Mouse (Mus musculus) ES-Bruce4 (cell line): ENCODE data around the gene Hinfp. TPM values are rescaled to one million over a fixed set of nuclear protein-coding genes. Genes with fewer than 3 reads are reported as not detected.
"Not testable (repeated sequence)": the region's sequence is repeated elsewhere in the genome, so short reads cannot be mapped to it uniquely, and the experiment has no call there.

Source experiments
- H3K27ac ChIP-seq: 2 replicates; pipeline ENCODE4 v1.5.1; 2012; ENCODE audit warnings: low read length, inconsistent platforms; ENCODE audit not compliant: insufficient read depth
- H3K27me3 ChIP-seq: 2 replicates; pipeline ENCODE4 v1.6.1; 2012; ENCODE audit warnings: mild to moderate bottlenecking, low read length, inconsistent platforms; ENCODE audit not compliant: control insufficient read depth, poor library complexity, insufficient read depth, severe bottlenecking
- H3K36me3 ChIP-seq: 2 replicates; pipeline ENCODE4 v1.6.1; 2012; ENCODE audit warnings: inconsistent platforms, mild to moderate bottlenecking, low read length, moderate library complexity; ENCODE audit not compliant: control insufficient read depth, poor library complexity, insufficient read depth, severe bottlenecking
- H3K4me1 ChIP-seq: one replicate; pipeline ENCODE4 v1.8.1; 2011; ENCODE audit warnings: low read length; ENCODE audit not compliant: control insufficient read depth, insufficient read depth
- H3K4me3 ChIP-seq: 2 replicates; pipeline ENCODE4 v1.5.1; 2011; ENCODE audit warnings: low read depth, mild to moderate bottlenecking, low read length
- H3K9ac ChIP-seq: 2 replicates; pipeline ENCODE4 v1.6.1; 2012; ENCODE audit warnings: low read depth, mild to moderate bottlenecking, inconsistent platforms; ENCODE audit not compliant: poor library complexity, severe bottlenecking
- H3K9me3 ChIP-seq: replicated peaks from 2 replicates; pipeline ENCODE4 v1.6.1; 2012; ENCODE audit warnings: mild to moderate bottlenecking, low read length, inconsistent platforms; ENCODE audit not compliant: control insufficient read depth, poor library complexity, insufficient read depth, severe bottlenecking
- CTCF ChIP-seq: IDR thresholded peaks from one replicate; pipeline ENCODE4 v1.8.1; 2011; ENCODE audit warnings: low read depth, low read length
- EP300 ChIP-seq: IDR thresholded peaks from 2 replicates; pipeline ENCODE4 v1.6.1; 2011; ENCODE audit warnings: low read depth, low read length; ENCODE audit not compliant: insufficient read depth
- POLR2A ChIP-seq: IDR thresholded peaks from one replicate; pipeline ENCODE4 v1.8.1; 2011; ENCODE audit warnings: low read length; ENCODE audit not compliant: insufficient read depth
- polyA plus RNA-seq: library from polyadenylated mRNA; stranded (reverse); fragments of >200 nt; gene quantifications from 2 replicates; pipeline ENCODE4 v1.2.4, GENCODE M21; 2011; ENCODE audit warnings: low read depth; ENCODE audit not compliant: missing spikeins, insufficient read depth, insufficient read length

Hinfp gene
- polyA plus RNA-seq, 1 experiment: 27.8 TPM

DNA sequence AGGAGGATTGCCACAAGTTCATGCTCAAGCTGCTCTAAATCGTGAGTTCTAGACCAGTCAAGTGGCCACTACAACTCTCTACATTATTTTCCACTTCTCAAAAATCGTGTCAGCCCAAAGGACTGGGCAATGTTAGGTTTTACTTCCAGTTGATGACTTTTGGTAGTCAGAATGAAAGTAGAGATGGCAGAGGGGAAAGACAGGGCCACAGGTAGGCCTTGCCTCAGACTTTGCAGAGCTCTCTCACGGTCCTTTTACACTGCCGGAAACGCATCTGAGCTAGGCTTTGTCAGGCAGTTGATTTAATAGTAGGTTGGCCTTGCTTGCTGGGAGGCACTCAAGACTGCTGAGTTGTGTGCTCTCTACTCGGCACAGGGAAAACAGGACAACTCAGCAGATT, 18.7 kb upstream of the Hinfp start:
- no peak for TF ChIP-seq POLR2A
- TF ChIP-seq CTCF: no peak
- no peak for TF ChIP-seq EP300
- no peak overlapping the region for H3K27ac ChIP-seq

GRCm38 (mm10) chr9:44323656-44324055, 18.2 kb upstream of the Hinfp start:
- not testable (repeated sequence) for H3K36me3 ChIP-seq, H3K4me3 ChIP-seq, H3K4me1 ChIP-seq, H3K9me3 ChIP-seq, H3K9ac ChIP-seq, H3K27ac ChIP-seq, H3K27me3 ChIP-seq

More for the DNA sequence above, 18.7 kb upstream of the Hinfp start:
- Histone ChIP-seq H3K36me3 (no peaks in the 10 kb centered on the region), H3K9me3 (no peaks in the 10 kb centered on the region), H3K4me1 (no peaks in the 10 kb centered on the region), H3K4me3 (no peak overlapping the region), H3K27me3 (no peaks in the 10 kb centered on the region), H3K9ac (no peak overlapping the region)

DNA sequence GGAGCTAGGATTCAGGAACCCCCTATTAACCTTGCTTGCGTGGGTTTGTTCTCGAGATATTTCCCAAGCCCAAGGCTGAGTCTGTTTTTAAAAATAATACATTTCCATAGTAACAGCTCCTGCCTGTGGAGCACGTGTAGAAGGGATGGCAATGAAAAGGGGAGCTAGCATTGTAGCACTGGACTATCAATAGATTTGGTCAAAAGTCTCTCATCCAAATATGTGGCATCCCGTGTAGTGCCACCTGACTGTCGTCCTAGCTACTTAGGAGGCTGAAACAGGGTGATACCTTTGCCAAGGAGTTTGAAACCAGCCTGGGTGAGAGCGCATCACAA, 15.3 kb upstream of the Hinfp start:
- H3K27me3 ChIP-seq: no peaks in the 10 kb centered on the region
- H3K27ac ChIP-seq: no peak overlapping the region
- TF ChIP-seq EP300 (no peak), POLR2A (no peak), CTCF (no peak)

GRCm38 (mm10) chr9:44319887-44320798, 14.7 kb upstream of the Hinfp start, which contains the start of gene C2cd2l:
Gene C2cd2l, minus strand, starts transcription at chr9:44320285.
- H3K36me3 ChIP-seq: no peaks in the 10 kb centered on the region
- TF ChIP-seq POLR2A (no peak), CTCF (no peak), EP300 (peak; percentile 64; the same call in 1 of the 2 replicates)
- no peaks in the 10 kb centered on the region for H3K27me3 ChIP-seq
- H3K4me1 ChIP-seq: no peaks in the 10 kb centered on the region
- peak within 1 kb of the TSS; percentile 63 for H3K4me3 ChIP-seq
- no peak within 1 kb of the TSS for H3K27ac ChIP-seq
- H3K9me3 ChIP-seq: no peaks in the 10 kb centered on the region
- peak within 1 kb of the TSS; percentile 56 for H3K9ac ChIP-seq

More for the DNA sequence above, 15.3 kb upstream of the Hinfp start:
- Histone ChIP-seq H3K9me3 (no peaks in the 10 kb centered on the region), H3K36me3 (no peaks in the 10 kb centered on the region), H3K4me3 (peak overlapping the region; percentile 36), H3K4me1 (no peaks in the 10 kb centered on the region), H3K9ac (peak overlapping the region; percentile 53)

GRCm38 (mm10) chr9:44319105-44319886, 13.8 kb upstream of the Hinfp start:
- H3K9ac ChIP-seq: peak overlapping the region; percentile 56
- H3K4me1 ChIP-seq: no peaks in the 10 kb centered on the region
- peak overlapping the region; percentile 63 for H3K4me3 ChIP-seq
- H3K27ac ChIP-seq: no peak overlapping the region
- no peaks in the 10 kb centered on the region for H3K27me3 ChIP-seq
- no peak for TF ChIP-seq EP300
- no peak for TF ChIP-seq CTCF
- H3K36me3 ChIP-seq: no peaks in the 10 kb centered on the region
- no peaks in the 10 kb centered on the region for H3K9me3 ChIP-seq

GRCm38 (mm10) chr9:44318826-44319095, 13.3 kb upstream of the Hinfp start:
- no peak overlapping the region for H3K27ac ChIP-seq
- H3K4me1 ChIP-seq: no peaks in the 10 kb centered on the region
- H3K4me3 ChIP-seq: no peak overlapping the region
- H3K9me3 ChIP-seq: no peaks in the 10 kb centered on the region
- TF ChIP-seq POLR2A (no peak), CTCF (no peak), EP300 (no peak)
- no peak overlapping the region for H3K9ac ChIP-seq
- H3K36me3 ChIP-seq: no peaks in the 10 kb centered on the region
- no peaks in the 10 kb centered on the region for H3K27me3 ChIP-seq
